11 mouse cellular contexts compared by ENCODE assay signal in genomic region chr19:23034933-23035332, GRCm38 (mm10).
DNase-seq lines count a peak whose midpoint lies in the region; ATAC-seq and TF ChIP-seq lines count a peak whose summit lies in the region.
"Had no signal": no experiment of that assay in that cellular context is flagged by ENCODE, and none has a peak within 500 bp of the region (broad histone marks: within the 10 kb centered on the region; RNA-seq: fewer than 3 reads in every experiment).

No protein-coding gene starts in this region.

- no peak for TF ChIP-seq CTCF in lung, adult 2 months (IDR thresholded peaks at IDR 0.05; ENCODE audit: insufficient read depth, low read length)

- no peaks in the 10 kb centered on the region; the same call in 1 of the 2 replicates for H3K9me3 ChIP-seq in hindbrain, embryonic 13.5 days
- H3K9me3 ChIP-seq: midbrain, embryonic 12.5 days had no signal

- H3K4me3 ChIP-seq in lung, adult 2 months (replicated peaks; ENCODE audit: extremely low read depth, low read depth, low read length): no peak overlapping the region
- no peak overlapping the region for H3K4me3 ChIP-seq in hindbrain, embryonic 13.5 days
- H3K4me3 ChIP-seq: left cerebral cortex, adult 2 months; midbrain, embryonic 12.5 days had no signal

- no peaks in the 10 kb centered on the region for H3K27me3 ChIP-seq in hindbrain, embryonic 13.5 days
- H3K27me3 ChIP-seq: midbrain, embryonic 12.5 days; Patski had no signal

- peaks cover 3% of the 10 kb centered on the region; the same call in 1 of the 2 replicates for H3K4me1 ChIP-seq in lung, adult 2 months (ENCODE audit: control insufficient read depth, insufficient read depth, low read length)
- 0 out of 2 replicates have a peak, but pooled peaks cover 4% of the 10 kb centered on the region for H3K4me1 ChIP-seq in hindbrain, embryonic 13.5 days (replicated peaks)
- H3K4me1 ChIP-seq: midbrain, embryonic 12.5 days had no signal

- no peaks in the 10 kb centered on the region for H3K36me3 ChIP-seq in hindbrain, embryonic 13.5 days
- H3K36me3 ChIP-seq: midbrain, embryonic 12.5 days had no signal

- TF ChIP-seq POLR2A in lung, adult 2 months (IDR thresholded peaks at IDR 0.05; ENCODE audit: borderline replicate concordance, extremely low read depth, low read depth, low read length): no peak

- H3K4me2 ChIP-seq in hindbrain, embryonic 13.5 days: no peak overlapping the region
- H3K4me2 ChIP-seq: midbrain, embryonic 12.5 days had no signal

- no peak overlapping the region for H3K27ac ChIP-seq in hindbrain, embryonic 13.5 days
- H3K27ac ChIP-seq: left cerebral cortex, adult 2 months; midbrain, embryonic 12.5 days had no signal

- DNase-seq in lung, adult 18-20 months: peak; percentile 60 to 67
- no peak for DNase-seq in lung, adult 2 months
- DNase-seq in gastrocnemius, postnatal 10 days: peak; percentile 87
- DNase-seq in kidney, postnatal 4 days: peak; percentile 39 to 64
- peak; percentile 41 to 71 for DNase-seq in urinary bladder, postnatal 4 days (ENCODE audit: low spot score in 2 of 2)
- DNase-seq: cerebellum, adult 9-10 months had no signal

- no peak overlapping the region for H3K9ac ChIP-seq in hindbrain, embryonic 13.5 days
- H3K9ac ChIP-seq: midbrain, embryonic 12.5 days had no signal

- no peak for ATAC-seq in erythroblast, adult 5-6 weeks (replicated peaks; ENCODE audit: low FRiP score, poor library complexity, severe bottlenecking)
- ATAC-seq in hindbrain, embryonic 13.5 days (ENCODE audit: low FRiP score): no peak
- ATAC-seq: Patski had no signal

- WGBS in lung, adult 2 months: 69% methylated on average over 4 of the region's 4 CpGs
- WGBS in hindbrain, embryonic 13.5 days: 96% methylated on average over 4 of the region's 4 CpGs
